Mouse (Mus musculus): ENCODE results near the gene Fndc7. TPM values are rescaled to one million over a fixed set of nuclear protein-coding genes. Genes with fewer than 3 reads are reported as not detected.
"Not testable (repeated sequence)": the region's sequence is repeated elsewhere in the genome, so short reads cannot be mapped to it uniquely, and the experiment has no call there.

Fndc7 gene
- total RNA-seq, 2 experiments from 2014 or later: 0.39 to 1.4 TPM

- DNase-seq: no peak
Observed at GRCm38 (mm10) chr3:108886934-108887617, 2.7 kb downstream of the Fndc7 start.

GRCm38 (mm10) chr3:108885686-108886530, 3.9 kb downstream of the Fndc7 start:
- no peak for DNase-seq

DNA sequence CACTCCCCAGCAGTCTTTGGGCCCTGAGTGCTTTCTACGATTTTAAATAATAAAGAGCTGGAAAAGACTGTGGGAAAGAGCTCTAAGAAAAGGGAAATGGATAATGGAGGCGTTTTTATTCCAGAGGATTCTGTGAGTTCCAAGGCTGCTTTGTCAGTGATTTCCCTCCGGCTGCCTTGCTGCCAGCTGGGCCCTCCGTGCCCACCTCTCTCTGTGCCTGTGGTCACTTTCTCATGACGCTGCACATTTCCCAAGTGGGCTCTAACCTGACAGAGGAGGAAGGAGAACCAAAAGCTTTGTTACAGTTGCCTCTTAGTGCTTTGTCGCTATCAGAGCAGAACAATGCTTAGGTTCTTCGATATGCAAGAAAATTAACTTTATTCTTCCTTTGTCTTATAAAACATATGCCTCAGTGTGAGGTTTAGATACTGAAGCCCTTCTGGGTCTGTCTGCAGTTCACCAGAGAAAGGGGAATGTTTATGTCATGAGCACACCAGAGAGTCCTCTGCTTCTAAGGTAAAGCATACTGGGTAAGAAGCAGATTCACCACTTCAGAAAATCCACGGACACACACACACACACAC, 5.0 kb downstream of the Fndc7 start:
- no peak for DNase-seq

DNA sequence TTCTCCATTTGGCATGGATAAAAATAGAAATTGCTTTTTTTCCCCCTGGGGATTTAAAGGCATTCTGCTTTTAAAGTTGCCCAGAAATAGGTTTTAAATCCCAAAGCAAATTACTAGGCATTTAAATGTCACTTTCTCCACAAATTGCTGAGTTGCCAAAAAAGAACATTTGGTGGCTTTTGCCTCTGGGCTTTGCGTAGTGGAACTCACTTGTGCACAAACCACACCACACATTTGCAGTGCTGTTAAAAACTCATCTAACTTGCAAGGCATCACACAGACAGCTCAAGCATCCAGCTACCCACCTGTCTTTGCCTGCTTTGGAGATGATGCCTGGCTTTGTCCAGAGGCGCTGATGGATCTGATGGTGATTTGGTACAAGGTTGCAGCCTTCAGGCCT, 6.7 kb downstream of the Fndc7 start:
- DNase-seq: no peak

GRCm38 (mm10) chr3:108881873-108882272, 7.9 kb downstream of the Fndc7 start:
- not testable (repeated sequence) for DNase-seq

DNA sequence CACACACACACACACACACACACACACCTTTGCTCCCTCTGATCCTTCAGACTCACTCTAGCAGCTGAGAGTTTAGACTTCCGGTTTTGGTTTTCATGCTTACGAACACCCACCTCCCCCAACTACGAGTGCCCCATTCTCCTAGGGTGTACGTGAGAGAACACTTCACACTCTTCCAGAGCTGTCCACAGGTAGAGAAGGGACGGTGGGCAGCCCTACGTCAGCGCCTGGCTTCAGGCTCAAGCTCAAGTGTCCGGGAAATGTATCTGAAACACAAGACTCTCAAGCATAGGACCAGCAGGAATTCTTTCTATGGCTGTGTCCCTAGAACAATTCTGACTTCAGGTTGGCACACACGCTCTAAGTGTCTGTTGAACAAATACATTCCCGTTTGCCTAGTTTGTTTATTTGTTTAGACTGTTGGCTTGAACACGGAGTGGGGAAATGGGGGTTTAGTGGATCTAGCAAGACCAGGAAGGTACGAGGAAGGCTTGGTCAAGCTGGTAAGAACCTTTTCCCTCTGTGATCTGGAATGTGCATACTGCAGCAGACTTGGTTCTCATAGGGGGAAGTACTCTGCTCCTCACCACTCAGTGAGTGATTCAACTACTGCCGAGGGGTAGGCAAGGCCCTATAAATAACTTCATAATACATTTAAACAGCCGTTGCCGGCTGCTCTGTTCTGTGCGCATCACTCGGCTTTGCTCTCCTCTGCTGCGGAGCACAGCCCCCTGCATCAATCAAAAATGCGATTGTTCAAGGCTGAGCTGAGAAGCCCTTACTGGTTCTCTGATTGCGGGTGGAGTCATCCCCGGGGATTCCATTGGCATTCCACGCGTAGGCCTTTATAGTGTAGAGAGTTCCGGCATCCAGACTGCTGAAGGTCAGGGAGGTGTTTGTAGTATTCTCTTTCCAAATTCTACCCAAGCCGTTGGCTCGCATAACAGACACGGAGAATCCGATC, 9.0 kb downstream of the Fndc7 start:
- peak; percentile 61 for DNase-seq

- DNase-seq: no peak
Observed at GRCm38 (mm10) chr3:108879836-108880435, 9.9 kb downstream of the Fndc7 start.

DNA sequence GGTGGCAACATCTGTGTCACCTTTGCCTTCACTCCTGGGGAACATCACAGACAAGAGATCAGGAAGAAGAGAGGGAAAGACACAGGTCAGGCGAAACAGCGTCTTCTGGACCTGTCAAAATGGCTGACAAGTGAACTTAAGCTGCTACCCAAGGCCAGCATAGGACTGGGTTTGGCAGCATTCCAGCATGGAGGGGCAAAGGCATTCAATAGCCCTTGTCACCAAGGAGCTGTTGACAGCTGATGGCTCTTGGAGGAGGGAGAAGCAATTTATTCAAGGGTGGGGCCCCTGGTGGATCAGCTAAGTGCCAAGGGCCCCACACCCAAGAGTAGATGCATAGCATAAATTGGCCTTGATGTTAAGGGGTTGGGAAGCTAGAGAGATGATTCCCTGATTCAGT, 10.7 kb downstream of the Fndc7 start:
- DNase-seq: no peak

DNA sequence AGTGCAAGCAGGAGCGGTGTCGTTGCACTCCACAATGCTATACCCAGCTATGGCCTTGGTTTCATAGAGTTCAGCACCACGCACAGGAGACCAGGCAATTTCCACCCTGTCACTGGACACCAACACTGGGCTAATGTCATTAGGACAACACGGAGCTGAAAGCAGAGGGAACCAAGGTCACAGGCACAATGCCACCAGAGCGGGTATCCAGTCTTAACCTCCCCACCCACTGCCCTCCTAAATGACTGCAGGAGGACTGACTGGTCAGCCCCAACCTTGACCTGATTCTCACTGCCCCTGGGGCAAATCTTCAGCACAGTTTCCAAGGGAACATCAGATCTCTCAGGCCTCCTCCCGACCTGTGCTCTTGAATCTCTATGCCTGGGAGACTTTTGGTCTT, 19.2 kb downstream of the Fndc7 start:
- peak; percentile 49 for DNase-seq

GRCm38 (mm10) chr3:108867449-108867848, 22.4 kb downstream of the Fndc7 start:
- DNase-seq: no peak

- no peak for DNase-seq
Observed at GRCm38 (mm10) chr3:108865676-108866075, 24.1 kb downstream of the Fndc7 start.

DNA sequence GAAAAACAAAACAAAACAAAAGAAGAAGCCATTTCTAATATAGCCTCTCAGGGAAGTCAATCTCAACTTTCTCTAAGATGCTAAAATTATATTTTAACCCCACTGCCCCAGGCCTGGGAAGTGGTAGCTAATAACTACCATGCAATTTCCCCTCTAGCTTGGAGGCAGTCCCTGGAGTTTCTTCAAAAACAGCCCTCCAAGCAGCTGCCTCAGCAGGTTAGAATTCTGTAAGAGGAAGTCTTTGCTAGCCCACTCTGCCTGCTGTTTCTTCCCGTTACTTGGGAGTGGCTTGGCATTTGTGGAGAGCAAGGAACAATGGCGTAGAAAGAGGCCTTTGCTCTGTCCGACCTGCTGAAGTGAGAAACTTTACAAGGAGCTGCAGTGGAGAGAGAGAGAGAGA, 24.7 kb downstream of the Fndc7 start:
- DNase-seq: no peak

GRCm38 (mm10) chr3:108863091-108863490, 26.7 kb downstream of the Fndc7 start:
- no peak for DNase-seq

DNA sequence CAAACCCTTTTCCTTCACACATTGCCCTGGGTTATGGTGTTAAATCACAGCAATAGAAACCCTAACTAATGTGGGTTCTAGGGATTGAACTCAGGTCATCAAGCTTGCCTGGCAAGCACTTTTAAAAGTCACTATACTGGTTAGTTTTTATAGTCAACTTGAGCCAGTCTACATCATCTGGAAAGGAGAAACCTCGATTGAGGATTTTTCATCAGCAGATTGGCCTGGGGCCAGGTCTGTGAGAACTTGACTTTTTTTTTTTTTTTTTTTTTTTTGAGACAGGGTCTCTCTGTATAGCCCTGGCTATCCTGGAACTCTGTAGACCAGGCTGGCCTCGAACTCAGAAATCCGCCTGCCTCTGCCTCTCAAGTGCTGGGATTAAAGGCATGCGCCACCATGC, 27.5 kb downstream of the Fndc7 start:
- not testable (repeated sequence) for DNase-seq

DNA sequence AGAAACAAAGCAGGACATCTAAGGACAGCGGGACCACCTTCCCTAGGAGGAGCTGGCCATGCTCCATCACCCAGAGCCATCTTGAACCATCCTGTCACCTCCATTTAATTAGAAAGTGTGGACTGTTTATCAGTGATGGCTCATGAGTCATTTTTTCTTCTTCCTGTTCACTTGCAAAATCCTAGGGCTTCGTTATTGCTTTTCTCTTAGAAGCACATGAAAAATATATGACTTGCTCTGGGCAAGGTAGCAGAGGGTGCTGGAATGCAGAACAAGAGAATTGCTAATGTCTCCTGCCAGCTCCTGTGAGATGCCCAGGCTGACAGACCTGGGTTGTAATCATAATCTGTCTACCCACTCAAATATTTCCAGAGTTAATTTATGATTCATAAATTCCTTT, 29.0 kb downstream of the Fndc7 start:
- no peak for DNase-seq

- peak; percentile 56 for DNase-seq
Observed at GRCm38 (mm10) chr3:108858231-108858770, 31.5 kb downstream of the Fndc7 start.

- DNase-seq: no peak
Observed at GRCm38 (mm10) chr3:108857714-108858113, 32.1 kb downstream of the Fndc7 start.

DNA sequence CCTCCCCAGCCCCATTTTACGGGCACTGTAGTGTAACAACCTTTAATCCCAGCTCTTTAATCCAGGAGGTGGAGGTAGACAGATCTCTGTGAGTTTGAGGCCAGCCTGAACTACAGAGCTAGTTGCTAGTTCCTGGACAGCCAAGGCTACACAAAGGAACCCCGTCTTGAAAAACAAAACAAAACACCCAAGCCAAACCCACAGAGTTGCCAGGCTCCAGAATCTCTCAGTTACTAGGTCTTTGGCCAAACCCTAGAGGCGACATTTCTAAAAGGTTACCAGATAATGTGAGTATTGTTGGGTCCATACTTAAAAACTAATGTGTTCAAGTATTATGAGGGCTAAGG, 32.7 kb downstream of the Fndc7 start:
- DNase-seq: no peak

GRCm38 (mm10) chr3:108856386-108857123, 33.3 kb downstream of the Fndc7 start:
- DNase-seq: no peak

DNA sequence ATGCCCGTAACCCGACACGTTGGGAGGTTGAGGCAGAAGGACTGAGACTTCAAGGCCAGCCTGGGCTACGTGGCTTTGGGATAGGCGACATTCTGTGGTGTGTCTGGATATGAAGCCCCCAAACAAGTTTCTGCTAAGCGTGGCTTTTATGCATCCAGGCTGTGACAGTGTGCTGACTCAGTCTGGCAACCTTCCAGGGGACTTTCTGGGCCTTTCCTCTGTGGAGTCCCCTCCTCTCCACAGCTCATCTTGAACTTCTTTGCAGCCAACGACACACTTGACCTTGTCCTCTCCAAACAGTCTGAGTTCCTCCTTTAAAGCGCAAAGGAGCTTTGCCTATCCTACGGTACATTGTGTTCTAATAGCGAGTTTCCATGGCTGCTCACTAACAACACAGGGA, 33.9 kb downstream of the Fndc7 start:
- peak; percentile 84 for DNase-seq

GRCm38 (mm10) chr3:108855371-108855770, 34.4 kb downstream of the Fndc7 start:
- DNase-seq: peak; percentile 63
